Mouse (Mus musculus) cortical plate, adult 2 months (tissue): ENCODE measurements around the gene Esr1. TPM values are rescaled to one million over a fixed set of nuclear protein-coding genes. Genes with fewer than 3 reads are reported as not detected.

Experiments used
- H3K27ac ChIP-seq: fragments of 200-500 bp; 2 replicates; pipeline ENCODE4 v1.5.1; 2012; ENCODE audit warnings: low read length, control low read depth, inconsistent platforms; ENCODE audit not compliant: insufficient read depth
- H3K4me1 ChIP-seq: fragments of 200-500 bp; 2 replicates; pipeline ENCODE4 v1.6.1; 2011; ENCODE audit warnings: low read length; ENCODE audit not compliant: control insufficient read depth, insufficient read depth
- H3K4me3 ChIP-seq: fragments of 200-500 bp; 2 replicates; pipeline ENCODE4 v1.5.1; 2011; ENCODE audit warnings: mild to moderate bottlenecking, low read length, control low read depth; ENCODE audit not compliant: insufficient read depth
- CTCF ChIP-seq: fragments of 200-500 bp; IDR thresholded peaks from 2 replicates; pipeline ENCODE4 v1.5.1; 2011; ENCODE audit warnings: mild to moderate bottlenecking, control low read depth, low read length; ENCODE audit not compliant: insufficient read depth; ENCODE audit errors: extremely low read depth
- POLR2A ChIP-seq: fragments of 200-500 bp; IDR thresholded peaks from 2 replicates; pipeline ENCODE4 v1.6.1; 2011; ENCODE audit warnings: mild to moderate bottlenecking, low read length, control low read depth; ENCODE audit not compliant: insufficient read depth; ENCODE audit errors: extremely low read depth
- polyA plus RNA-seq: library from polyadenylated mRNA; depleted of rRNA; stranded (reverse); fragments of >200 nt; gene quantifications from 2 replicates; pipeline ENCODE4 v1.2.3, GENCODE M21; 2012; rRNA removed

The Esr1 gene
- polyA plus RNA-seq: 0.65 and 0.70 TPM in 2 replicates

GRCm38 (mm10) chr10:4611386-4612155 is at the start of gene Esr1:
Gene Esr1, plus strand, starts transcription at chr10:4611593.
- Histone ChIP-seq H3K27ac (no peak within 1 kb of the TSS), H3K4me1 (no peaks in the 10 kb centered on the region), H3K4me3 (peak within 1 kb of the TSS; percentile 60)
- TF ChIP-seq CTCF (peak; percentile 22; the same call in 1 of the 2 replicates), POLR2A (no peak)

GRCm38 (mm10) chr10:4565148-4565547 is 46.2 kb upstream of the Esr1 start:
- Histone ChIP-seq H3K27ac (no peak overlapping the region), H3K4me3 (no peak overlapping the region), H3K4me1 (no peaks in the 10 kb centered on the region)
- TF ChIP-seq CTCF (no peak), POLR2A (no peak)

- Histone ChIP-seq H3K27ac (no peak overlapping the region), H3K4me1 (no peaks in the 10 kb centered on the region), H3K4me3 (no peak overlapping the region)
- TF ChIP-seq POLR2A (no peak), CTCF (no peak)
Observed at GRCm38 (mm10) chr10:4570778-4571177, 40.6 kb upstream of the Esr1 start.

GRCm38 (mm10) chr10:4571304-4571703 is 40.1 kb upstream of the Esr1 start:
- Histone ChIP-seq H3K4me1 (no peaks in the 10 kb centered on the region), H3K4me3 (no peak overlapping the region), H3K27ac (no peak overlapping the region)
- TF ChIP-seq POLR2A: no peak
- no peak for TF ChIP-seq CTCF

GRCm38 (mm10) chr10:4581905-4582304 is 29.5 kb upstream of the Esr1 start:
- Histone ChIP-seq H3K4me3 (no peak overlapping the region), H3K4me1 (no peaks in the 10 kb centered on the region), H3K27ac (no peak overlapping the region)
- TF ChIP-seq CTCF (no peak), POLR2A (no peak)

- H3K4me1 ChIP-seq: no peaks in the 10 kb centered on the region
- TF ChIP-seq CTCF (no peak), POLR2A (no peak)
- no peak overlapping the region for H3K4me3 ChIP-seq
- no peak overlapping the region for H3K27ac ChIP-seq
Observed at GRCm38 (mm10) chr10:4586691-4587090, 24.7 kb upstream of the Esr1 start.

GRCm38 (mm10) chr10:4589576-4589975 is 21.8 kb upstream of the Esr1 start:
- Histone ChIP-seq H3K4me1 (no peaks in the 10 kb centered on the region), H3K27ac (no peak overlapping the region), H3K4me3 (no peak overlapping the region)
- TF ChIP-seq CTCF (no peak), POLR2A (no peak)

- TF ChIP-seq CTCF (no peak), POLR2A (no peak)
- Histone ChIP-seq H3K4me3 (no peak overlapping the region), H3K4me1 (no peaks in the 10 kb centered on the region), H3K27ac (no peak overlapping the region)
Observed at GRCm38 (mm10) chr10:4590956-4591355, 20.4 kb upstream of the Esr1 start.

- no peak overlapping the region for H3K27ac ChIP-seq
- no peaks in the 10 kb centered on the region for H3K4me1 ChIP-seq
- no peak overlapping the region for H3K4me3 ChIP-seq
- TF ChIP-seq POLR2A (no peak), CTCF (no peak)
Observed at GRCm38 (mm10) chr10:4593828-4594227, 17.6 kb upstream of the Esr1 start.

- H3K4me3 ChIP-seq: no peak overlapping the region
- TF ChIP-seq POLR2A (no peak), CTCF (no peak)
- H3K4me1 ChIP-seq: no peaks in the 10 kb centered on the region
- no peak overlapping the region for H3K27ac ChIP-seq
Observed at GRCm38 (mm10) chr10:4597211-4597610, 14.2 kb upstream of the Esr1 start.
